Mouse (Mus musculus) hindbrain, embryonic 15.5 days (tissue): ENCODE results near the gene Cdrt4. TPM values are rescaled to one million over a fixed set of nuclear protein-coding genes. Genes with fewer than 3 reads are reported as not detected.

Experiments
- ATAC-seq: fragments of 200-750 bp; cut with Nextera tagmentation; 2 replicates; pipeline ENCODE4 v1.8.0; 2017; ENCODE audit warnings: low read depth, moderate number of reproducible peaks, moderate TSS enrichment; ENCODE audit not compliant: low FRiP score
- H3K27ac ChIP-seq: fragments of 300-500 bp; sonication (generic); replicated peaks from 2 replicates; pipeline ENCODE4 v1.5.1; 2015; ENCODE audit warnings: mild to moderate bottlenecking, inconsistent platforms
- H3K27me3 ChIP-seq: fragments of 300-500 bp; sonication (generic); 2 replicates; pipeline ENCODE4 v1.6.1; 2015; ENCODE audit warnings: control low read depth, inconsistent platforms
- H3K36me3 ChIP-seq: fragments of 300-500 bp; sonication (generic); 2 replicates; pipeline ENCODE4 v1.6.1; 2015; ENCODE audit warnings: control low read depth, inconsistent platforms
- H3K4me1 ChIP-seq: fragments of 300-500 bp; sonication (generic); replicated peaks from 2 replicates; pipeline ENCODE4 v1.6.1; 2015; ENCODE audit warnings: control low read depth, inconsistent platforms
- H3K4me2 ChIP-seq: fragments of 300-500 bp; sonication (generic); 2 replicates; pipeline ENCODE4 v1.6.1; 2015; ENCODE audit warnings: moderate library complexity, mild to moderate bottlenecking, inconsistent platforms
- H3K4me3 ChIP-seq: fragments of 300-500 bp; sonication (generic); 2 replicates; pipeline ENCODE4 v1.5.1; 2015; ENCODE audit warnings: mild to moderate bottlenecking, inconsistent platforms
- H3K9ac ChIP-seq: fragments of 300-500 bp; sonication (generic); 2 replicates; pipeline ENCODE4 v1.6.1; 2015; ENCODE audit warnings: inconsistent platforms
- H3K9me3 ChIP-seq: fragments of 300-500 bp; sonication (generic); 2 replicates; pipeline ENCODE4 v1.6.1; 2016; ENCODE audit warnings: control low read depth, inconsistent platforms
- WGBS: fragments of 180-500 bp; shearing (Covaris S2); methylation state at CpG from one replicate; pipeline ENCODE4 v1.1.7; 2015; 5-methylcytosine and 5-hydroxymethylcytosine counted together
- polyA plus RNA-seq: library from polyadenylated mRNA; unstranded; fragments of >200 nt; fragmentation: Nextera tagmentation; extraction: Ambion mirVana; gene quantifications from 2 replicates; pipeline ENCODE4 v1.2.1, GENCODE M21; 2015

The Cdrt4 gene
- polyA plus RNA-seq, result not detected in 2 replicates

- ATAC-seq, result no peak
- Histone ChIP-seq H3K27ac (no peak within 1 kb of the TSS), H3K4me2 (no peak within 1 kb of the TSS), H3K4me1 (no peaks in the 10 kb centered on the region), H3K4me3 (no peak within 1 kb of the TSS), H3K36me3 (no peaks in the 10 kb centered on the region), H3K27me3 (no peaks in the 10 kb centered on the region), H3K9me3 (no peaks in the 10 kb centered on the region), H3K9ac (no peak within 1 kb of the TSS)
- WGBS, result 75% methylated on average over 3 of the region's 3 CpGs
Observed at GRCm38 (mm10) chr11:62951012-62951411, at the start of gene Cdrt4. Cdrt4 (plus strand) TSS chr11:62951193.

GRCm38 (mm10) chr11:62901699-62902323 is 49.2 kb upstream of the Cdrt4 start:
- H3K4me1 ChIP-seq, result no peaks in the 10 kb centered on the region
- no peaks in the 10 kb centered on the region for H3K36me3 ChIP-seq
- ATAC-seq, result peak; percentile 48; the same call in 1 of the 2 replicates
- 35% methylated on average over 12 of the region's 12 CpGs for WGBS
- no peak overlapping the region for H3K4me3 ChIP-seq
- H3K9ac ChIP-seq, result no peak overlapping the region
- no peaks in the 10 kb centered on the region for H3K27me3 ChIP-seq
- H3K4me2 ChIP-seq, result no peak overlapping the region
- no peak overlapping the region for H3K27ac ChIP-seq
- no peaks in the 10 kb centered on the region for H3K9me3 ChIP-seq

GRCm38 (mm10) chr11:62903871-62904495 is 47.0 kb upstream of the Cdrt4 start:
- WGBS, result 74% methylated on average over 6 of the region's 6 CpGs

GRCm38 (mm10) chr11:62909720-62910306 is 41.2 kb upstream of the Cdrt4 start:
- Histone ChIP-seq H3K4me3 (no peak overlapping the region), H3K27ac (no peak overlapping the region), H3K4me2 (no peak overlapping the region), H3K9ac (no peak overlapping the region), H3K9me3 (no peaks in the 10 kb centered on the region), H3K36me3 (no peaks in the 10 kb centered on the region), H3K4me1 (peaks cover 4% of the 10 kb centered on the region; the same call in 1 of the 2 replicates), H3K27me3 (no peaks in the 10 kb centered on the region)
- ATAC-seq, result no peak
- WGBS, result 87% methylated on average over 3 of the region's 3 CpGs

More at GRCm38 (mm10) chr11:62903871-62904495, 47.0 kb upstream of the Cdrt4 start:
- H3K9me3 ChIP-seq, result no peaks in the 10 kb centered on the region
- H3K9ac ChIP-seq, result no peak overlapping the region
- no peak overlapping the region for H3K27ac ChIP-seq
- no peaks in the 10 kb centered on the region for H3K4me1 ChIP-seq
- no peaks in the 10 kb centered on the region for H3K36me3 ChIP-seq
- no peaks in the 10 kb centered on the region for H3K27me3 ChIP-seq
- ATAC-seq, result no peak
- H3K4me3 ChIP-seq, result no peak overlapping the region
- H3K4me2 ChIP-seq, result no peak overlapping the region

GRCm38 (mm10) chr11:62911362-62911761 is 39.6 kb upstream of the Cdrt4 start:
- WGBS, result 23% methylated on average over 8 of the region's 8 CpGs
- Histone ChIP-seq H3K4me2 (no peak overlapping the region), H3K27me3 (no peaks in the 10 kb centered on the region), H3K4me1 (peaks cover 4% of the 10 kb centered on the region; the same call in 1 of the 2 replicates), H3K9ac (no peak overlapping the region), H3K4me3 (no peak overlapping the region), H3K9me3 (no peaks in the 10 kb centered on the region), H3K36me3 (no peaks in the 10 kb centered on the region), H3K27ac (0 out of 2 replicates have a peak overlapping the region, but pooled peaks have one; percentile 30)
- no peak for ATAC-seq

- H3K9me3 ChIP-seq, result no peaks in the 10 kb centered on the region
- H3K4me2 ChIP-seq, result no peak overlapping the region
- H3K4me1 ChIP-seq, result peaks cover 4% of the 10 kb centered on the region; the same call in 1 of the 2 replicates
- ATAC-seq, result no peak
- 95% methylated on average over 2 of the region's 2 CpGs for WGBS
- H3K36me3 ChIP-seq, result no peaks in the 10 kb centered on the region
- H3K4me3 ChIP-seq, result no peak overlapping the region
- no peak overlapping the region for H3K27ac ChIP-seq
- no peak overlapping the region for H3K9ac ChIP-seq
- no peaks in the 10 kb centered on the region for H3K27me3 ChIP-seq
Observed at GRCm38 (mm10) chr11:62913141-62913540, 37.9 kb upstream of the Cdrt4 start.

- no peak overlapping the region for H3K9ac ChIP-seq
- peaks cover 4% of the 10 kb centered on the region; the same call in 1 of the 2 replicates for H3K4me1 ChIP-seq
- H3K9me3 ChIP-seq, result no peaks in the 10 kb centered on the region
- no peak overlapping the region for H3K27ac ChIP-seq
- no peak overlapping the region for H3K4me2 ChIP-seq
- H3K4me3 ChIP-seq, result no peak overlapping the region
- H3K36me3 ChIP-seq, result no peaks in the 10 kb centered on the region
- no peaks in the 10 kb centered on the region for H3K27me3 ChIP-seq
- ATAC-seq, result no peak
- 62% methylated on average over 6 of the region's 6 CpGs for WGBS
Observed at GRCm38 (mm10) chr11:62914532-62914931, 36.5 kb upstream of the Cdrt4 start.

- Histone ChIP-seq H3K4me2 (no peak overlapping the region), H3K4me1 (peaks cover 9% of the 10 kb centered on the region), H3K27ac (no peak overlapping the region), H3K9me3 (no peaks in the 10 kb centered on the region), H3K27me3 (no peaks in the 10 kb centered on the region), H3K9ac (no peak overlapping the region), H3K4me3 (no peak overlapping the region), H3K36me3 (no peaks in the 10 kb centered on the region)
- WGBS, result 93% methylated on average over 2 of the region's 2 CpGs
- ATAC-seq, result no peak
Observed at GRCm38 (mm10) chr11:62915486-62915885, 35.5 kb upstream of the Cdrt4 start.

- 46% methylated on average over 2 of the region's 2 CpGs for WGBS
Observed at GRCm38 (mm10) chr11:62916765-62917164, 34.2 kb upstream of the Cdrt4 start.

GRCm38 (mm10) chr11:62919946-62920742 is 30.8 kb upstream of the Cdrt4 start:
- ATAC-seq, result no peak
- Histone ChIP-seq H3K4me2 (peak overlapping the region; percentile 48), H3K27ac (0 out of 2 replicates have a peak overlapping the region, but pooled peaks have one; percentile 8), H3K36me3 (no peaks in the 10 kb centered on the region), H3K9ac (no peak overlapping the region), H3K27me3 (no peaks in the 10 kb centered on the region), H3K4me1 (peaks cover 14% of the 10 kb centered on the region), H3K9me3 (no peaks in the 10 kb centered on the region), H3K4me3 (peak overlapping the region; percentile 33)
- WGBS, result 67% methylated on average over 6 of the region's 6 CpGs

More at GRCm38 (mm10) chr11:62916765-62917164, 34.2 kb upstream of the Cdrt4 start:
- Histone ChIP-seq H3K27ac (no peak overlapping the region), H3K36me3 (no peaks in the 10 kb centered on the region), H3K27me3 (no peaks in the 10 kb centered on the region), H3K4me3 (no peak overlapping the region), H3K4me2 (no peak overlapping the region), H3K9me3 (no peaks in the 10 kb centered on the region), H3K9ac (no peak overlapping the region), H3K4me1 (peaks cover 11% of the 10 kb centered on the region)
- no peak for ATAC-seq

- Histone ChIP-seq H3K9ac (no peak overlapping the region), H3K4me3 (peak overlapping the region; percentile 33), H3K27ac (0 out of 2 replicates have a peak overlapping the region, but pooled peaks have one; percentile 8), H3K9me3 (no peaks in the 10 kb centered on the region), H3K36me3 (no peaks in the 10 kb centered on the region), H3K27me3 (no peaks in the 10 kb centered on the region), H3K4me2 (peak overlapping the region; percentile 48), H3K4me1 (peaks cover 14% of the 10 kb centered on the region)
- ATAC-seq, result no peak
- WGBS, result 15% methylated on average over 6 of the region's 6 CpGs
Observed at GRCm38 (mm10) chr11:62920743-62921050, 30.3 kb upstream of the Cdrt4 start.
